Mouse (Mus musculus) midbrain, embryonic 11.5 days (tissue): ENCODE measurements around the gene Fam161a. TPM values are rescaled to one million over a fixed set of nuclear protein-coding genes. Genes with fewer than 3 reads are reported as not detected.

Experiments used
- ATAC-seq: fragments of 200-750 bp; cut with Nextera tagmentation; 2 replicates; pipeline ENCODE4 v1.8.0; 2017; ENCODE audit warnings: moderate TSS enrichment, moderate library complexity; ENCODE audit not compliant: low FRiP score
- DNase-seq: peaks from one replicate; pipeline ENCODE4 v3.0.0; 2015; ENCODE audit warnings: low spot score; ENCODE audit errors: missing footprints
- H3K27ac ChIP-seq: fragments of 300-500 bp; sonication (generic); 2 replicates; pipeline ENCODE4 v1.5.1; 2014; ENCODE audit warnings: low read depth, low read length
- H3K27me3 ChIP-seq: fragments of 300-500 bp; sonication (generic); 2 replicates; pipeline ENCODE4 v1.6.1; 2014; ENCODE audit warnings: mild to moderate bottlenecking, low read length, moderate library complexity, mixed read lengths; ENCODE audit not compliant: control insufficient read depth, insufficient read depth
- H3K36me3 ChIP-seq: fragments of 300-500 bp; sonication (generic); 2 replicates; pipeline ENCODE4 v1.6.1; 2014; ENCODE audit warnings: mild to moderate bottlenecking, low read length, moderate library complexity, mixed read lengths; ENCODE audit not compliant: control insufficient read depth, insufficient read depth
- H3K4me1 ChIP-seq: fragments of 300-500 bp; sonication (generic); 2 replicates; pipeline ENCODE4 v1.6.1; 2014; ENCODE audit warnings: low read length; ENCODE audit not compliant: control insufficient read depth, insufficient read depth
- H3K4me2 ChIP-seq: fragments of 300-500 bp; sonication (generic); 2 replicates; pipeline ENCODE4 v1.6.1; 2014; ENCODE audit warnings: mild to moderate bottlenecking, moderate library complexity
- H3K4me3 ChIP-seq: fragments of 300-500 bp; sonication (generic); 2 replicates; pipeline ENCODE4 v1.5.1; 2014; ENCODE audit warnings: low read depth, low read length
- H3K9ac ChIP-seq: fragments of 300-500 bp; sonication (generic); 2 replicates; pipeline ENCODE4 v1.6.1; 2014; ENCODE audit warnings: low read length
- H3K9me3 ChIP-seq: fragments of 300-500 bp; sonication (generic); 2 replicates; pipeline ENCODE4 v1.6.1; 2016; ENCODE audit warnings: low read length; ENCODE audit not compliant: control insufficient read depth
- WGBS: fragments of 180-500 bp; shearing (Covaris S2); extraction: QIAGEN DNeasy Blood & Tissue Kit; methylation state at CpG from one replicate; pipeline ENCODE4 v1.1.7; 2014; 5-methylcytosine and 5-hydroxymethylcytosine counted together
- polyA plus RNA-seq: library from polyadenylated mRNA; unstranded; fragments of >200 nt; fragmentation: Nextera tagmentation; extraction: Ambion mirVana; gene quantifications from 2 replicates; pipeline ENCODE4 v1.2.1, GENCODE M21; 2014

The Fam161a gene
- polyA plus RNA-seq, 1 experiment from 2014 or later, result 4.0 TPM

DNA sequence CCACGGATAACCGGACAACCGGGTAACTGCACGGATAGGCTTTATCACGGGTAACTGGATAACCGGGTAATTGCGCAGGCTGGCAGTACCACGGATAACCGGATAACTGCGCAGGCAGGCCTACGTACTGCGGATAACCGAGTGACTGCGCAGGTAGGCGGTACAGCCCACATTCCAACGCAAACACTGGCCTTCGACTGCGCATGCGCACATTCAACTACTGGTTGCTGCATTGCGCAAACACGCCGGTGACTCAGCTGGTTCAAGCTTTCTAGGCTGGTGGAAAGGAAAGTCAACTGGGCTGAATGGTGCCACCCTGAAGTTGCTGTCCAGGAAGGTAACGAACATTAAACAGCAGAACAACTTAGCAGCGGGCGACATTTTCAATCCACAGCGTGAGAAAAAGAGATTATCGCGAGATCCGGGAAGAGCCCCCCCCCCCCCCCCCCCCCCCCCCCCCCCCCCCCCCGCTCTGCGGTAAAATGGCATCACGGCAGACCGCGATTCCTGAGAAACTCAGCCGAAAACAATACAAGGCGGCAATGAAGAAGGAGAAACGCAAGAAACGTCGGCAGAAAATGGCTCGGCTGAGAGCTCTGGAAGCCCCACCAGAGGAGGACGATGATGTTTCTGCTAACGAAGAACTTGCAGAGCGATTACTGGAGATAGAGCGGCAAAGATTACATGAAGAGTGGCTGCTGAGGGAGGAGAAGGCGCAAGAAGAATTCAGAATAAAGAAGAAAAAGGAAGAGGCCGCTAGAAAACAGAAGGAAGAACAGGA lies 34.4 kb upstream of the Fam161a start:
- peaks cover 7% of the 10 kb centered on the region; the same call in 1 of the 2 replicates for H3K36me3 ChIP-seq
- peak; percentile 96 for DNase-seq
- no peaks in the 10 kb centered on the region for H3K27me3 ChIP-seq
- WGBS, result 46% methylated on average over 44 of the region's 46 CpGs
- peak overlapping the region; percentile 80 for H3K4me2 ChIP-seq
- H3K27ac ChIP-seq, result no peak overlapping the region
- H3K4me3 ChIP-seq, result peak overlapping the region; percentile 54
- peak; percentile 79 for ATAC-seq
- H3K4me1 ChIP-seq, result peaks cover 8% of the 10 kb centered on the region; the same call in 1 of the 2 replicates
- H3K9ac ChIP-seq, result peak overlapping the region; percentile 67
- peaks cover 13% of the 10 kb centered on the region for H3K9me3 ChIP-seq

DNA sequence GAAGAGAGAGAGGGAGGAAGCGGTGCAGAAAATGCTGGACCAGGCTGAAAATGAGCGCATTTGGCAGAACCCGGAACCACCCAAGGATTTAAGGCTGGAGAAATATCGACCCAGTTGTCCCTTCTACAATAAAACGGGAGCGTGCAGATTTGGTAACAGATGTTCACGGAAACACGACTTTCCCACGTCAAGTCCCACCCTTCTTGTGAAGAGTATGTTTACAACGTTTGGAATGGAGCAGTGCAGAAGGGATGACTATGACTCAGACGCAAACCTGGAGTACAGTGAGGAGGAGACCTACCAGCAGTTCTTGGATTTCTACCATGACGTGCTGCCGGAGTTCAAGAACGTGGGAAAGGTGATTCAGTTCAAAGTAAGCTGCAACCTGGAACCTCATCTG lies 33.7 kb upstream of the Fam161a start:
- Histone ChIP-seq H3K9ac (peak overlapping the region; percentile 67), H3K36me3 (peaks cover 7% of the 10 kb centered on the region; the same call in 1 of the 2 replicates), H3K9me3 (peaks cover 12% of the 10 kb centered on the region), H3K27me3 (no peaks in the 10 kb centered on the region), H3K4me3 (peak overlapping the region; percentile 54), H3K27ac (no peak overlapping the region), H3K4me2 (peak overlapping the region; percentile 58), H3K4me1 (peaks cover 8% of the 10 kb centered on the region; the same call in 1 of the 2 replicates)
- ATAC-seq (no peak), DNase-seq (peak; percentile 88)
- WGBS, result 51% methylated on average over 14 of the region's 14 CpGs

DNA sequence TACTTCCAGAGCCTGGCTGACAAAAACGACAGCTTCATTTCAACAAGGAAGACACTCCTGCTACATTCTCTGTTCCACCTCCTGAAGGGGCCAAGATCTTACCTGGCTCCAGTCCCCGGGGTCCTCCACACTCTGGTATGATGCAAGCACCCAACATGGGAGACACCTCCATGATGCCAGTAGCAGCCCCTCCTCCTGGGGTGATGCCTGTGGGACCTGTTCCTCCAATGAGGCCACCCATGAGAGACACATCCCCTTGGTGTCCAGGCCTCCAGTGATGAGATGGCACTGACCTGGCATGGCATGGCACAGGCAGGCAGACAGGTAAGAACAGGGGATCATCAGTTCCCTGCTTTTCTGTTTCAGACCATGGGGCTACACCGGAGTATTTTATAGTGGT lies 29.1 kb upstream of the Fam161a start:
- Histone ChIP-seq H3K27ac (no peak overlapping the region), H3K4me1 (peaks cover 14% of the 10 kb centered on the region), H3K4me3 (no peak overlapping the region), H3K27me3 (no peaks in the 10 kb centered on the region), H3K4me2 (no peak overlapping the region), H3K36me3 (0 out of 2 replicates have a peak, but pooled peaks cover 5% of the 10 kb centered on the region), H3K9ac (no peak overlapping the region), H3K9me3 (no peaks in the 10 kb centered on the region; the same call in 1 of the 2 replicates)
- ATAC-seq (no peak), DNase-seq (no peak)
- WGBS, result 91% methylated on average over 3 of the region's 3 CpGs

DNA sequence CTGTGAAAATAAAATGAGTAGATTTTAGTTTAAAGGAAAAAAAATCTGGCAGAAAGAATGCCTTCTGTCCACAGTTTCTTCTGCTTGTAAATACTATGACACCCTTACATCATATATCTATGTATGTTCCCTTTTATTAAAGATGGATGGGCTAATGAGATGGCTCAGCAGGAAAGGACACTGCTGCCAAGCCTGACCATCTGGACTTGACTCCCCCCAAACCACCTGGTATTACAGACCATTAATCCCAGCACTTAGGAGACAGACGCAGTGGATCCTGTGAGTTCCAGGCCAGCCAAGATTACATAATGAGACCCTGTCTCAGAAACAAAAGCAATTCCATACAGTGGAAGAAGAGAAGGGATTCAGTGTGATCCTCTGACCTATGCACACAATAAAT lies 28.6 kb upstream of the Fam161a start:
- H3K9me3 ChIP-seq, result no peaks in the 10 kb centered on the region; the same call in 1 of the 2 replicates
- no peaks in the 10 kb centered on the region for H3K27me3 ChIP-seq
- H3K4me2 ChIP-seq, result no peak overlapping the region
- DNase-seq, result no peak
- no peak overlapping the region for H3K27ac ChIP-seq
- peaks cover 14% of the 10 kb centered on the region for H3K4me1 ChIP-seq
- 0 out of 2 replicates have a peak, but pooled peaks cover 2% of the 10 kb centered on the region for H3K36me3 ChIP-seq
- 78% methylated on average over 1 of the region's 1 CpGs for WGBS
- no peak for ATAC-seq
- H3K9ac ChIP-seq, result no peak overlapping the region
- no peak overlapping the region for H3K4me3 ChIP-seq

DNA sequence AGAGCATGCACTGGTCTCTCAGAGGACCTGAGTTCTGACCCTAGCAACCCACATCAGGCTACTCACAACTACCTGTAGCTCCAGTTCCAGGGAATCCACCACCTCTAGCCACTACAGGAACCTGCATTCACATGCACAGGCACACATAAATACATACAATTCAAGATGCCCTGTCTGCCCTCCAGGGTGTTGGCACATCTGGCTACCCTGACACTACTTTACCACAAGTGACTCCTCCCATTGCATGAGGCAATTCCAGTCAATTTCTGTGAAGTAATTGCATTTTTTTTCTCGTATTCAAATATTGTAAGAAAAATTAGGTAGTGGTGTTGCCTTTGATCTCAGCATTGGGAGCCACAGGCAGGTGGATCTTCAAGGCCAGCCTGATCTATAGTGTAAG lies 28.1 kb upstream of the Fam161a start:
- Histone ChIP-seq H3K9ac (no peak overlapping the region), H3K4me3 (no peak overlapping the region), H3K4me1 (peaks cover 14% of the 10 kb centered on the region), H3K9me3 (no peaks in the 10 kb centered on the region), H3K36me3 (no peaks in the 10 kb centered on the region), H3K27me3 (no peaks in the 10 kb centered on the region), H3K4me2 (no peak overlapping the region), H3K27ac (no peak overlapping the region)
- ATAC-seq, result no peak
- no peak for DNase-seq
- WGBS, result 94% methylated on average over 1 of the region's 1 CpGs

DNA sequence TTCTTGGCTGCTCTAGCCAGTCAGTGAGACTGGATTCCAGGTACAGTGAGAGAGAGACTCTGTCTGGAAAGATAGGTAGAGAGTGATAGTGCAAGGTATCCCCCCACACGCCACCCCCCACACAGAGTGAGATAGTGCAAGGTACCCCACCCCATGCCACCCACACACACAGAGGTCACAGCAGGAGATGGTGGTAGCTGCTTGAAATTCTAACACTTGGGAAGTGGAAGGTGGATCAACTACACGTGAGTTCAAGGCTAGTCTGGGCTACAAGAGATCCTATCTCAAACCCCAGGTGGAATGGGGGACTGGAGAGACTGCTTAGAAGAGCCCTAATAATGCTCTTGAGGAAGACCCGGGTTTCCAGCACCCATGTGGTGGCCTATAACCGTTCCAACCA lies 26.3 kb upstream of the Fam161a start:
- peaks cover 8% of the 10 kb centered on the region for H3K4me1 ChIP-seq
- H3K9me3 ChIP-seq, result no peaks in the 10 kb centered on the region
- peak overlapping the region; percentile 76 for H3K4me2 ChIP-seq
- no peak overlapping the region for H3K27ac ChIP-seq
- H3K27me3 ChIP-seq, result no peaks in the 10 kb centered on the region
- no peaks in the 10 kb centered on the region for H3K36me3 ChIP-seq
- H3K4me3 ChIP-seq, result peak overlapping the region; percentile 56
- no peak for DNase-seq
- H3K9ac ChIP-seq, result peak overlapping the region; percentile 69
- ATAC-seq, result no peak
- WGBS, result 48% methylated on average over 4 of the region's 4 CpGs

DNA sequence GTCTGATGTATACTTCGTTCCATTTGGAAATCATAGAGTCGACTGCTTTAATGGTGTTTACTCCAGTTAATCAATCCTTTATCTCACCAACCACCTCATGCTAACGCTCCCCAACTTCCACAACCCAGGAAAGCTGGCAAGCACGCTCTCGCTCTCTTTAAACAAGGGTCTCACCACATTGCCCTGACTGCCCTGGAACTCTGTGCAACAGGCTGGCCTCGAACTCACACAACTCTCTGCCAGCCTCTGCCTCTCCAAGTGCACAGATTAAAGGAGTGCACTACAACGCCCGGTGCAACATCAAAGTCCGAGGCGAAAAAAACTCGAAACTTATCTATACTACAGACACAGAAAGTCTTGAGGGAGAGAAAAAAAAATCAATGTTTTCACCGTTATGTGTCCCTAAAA lies 25.8 kb upstream of the Fam161a start:
- Histone ChIP-seq H3K27ac (peak overlapping the region; percentile 89), H3K9ac (peak overlapping the region; percentile 69), H3K36me3 (no peaks in the 10 kb centered on the region), H3K9me3 (no peaks in the 10 kb centered on the region), H3K4me3 (peak overlapping the region; percentile 56), H3K27me3 (no peaks in the 10 kb centered on the region), H3K4me1 (peaks cover 8% of the 10 kb centered on the region), H3K4me2 (peak overlapping the region; percentile 76)
- DNase-seq (peak; percentile 90), ATAC-seq (peak; percentile 51)
- 4% methylated on average over 12 of the region's 12 CpGs for WGBS

DNA sequence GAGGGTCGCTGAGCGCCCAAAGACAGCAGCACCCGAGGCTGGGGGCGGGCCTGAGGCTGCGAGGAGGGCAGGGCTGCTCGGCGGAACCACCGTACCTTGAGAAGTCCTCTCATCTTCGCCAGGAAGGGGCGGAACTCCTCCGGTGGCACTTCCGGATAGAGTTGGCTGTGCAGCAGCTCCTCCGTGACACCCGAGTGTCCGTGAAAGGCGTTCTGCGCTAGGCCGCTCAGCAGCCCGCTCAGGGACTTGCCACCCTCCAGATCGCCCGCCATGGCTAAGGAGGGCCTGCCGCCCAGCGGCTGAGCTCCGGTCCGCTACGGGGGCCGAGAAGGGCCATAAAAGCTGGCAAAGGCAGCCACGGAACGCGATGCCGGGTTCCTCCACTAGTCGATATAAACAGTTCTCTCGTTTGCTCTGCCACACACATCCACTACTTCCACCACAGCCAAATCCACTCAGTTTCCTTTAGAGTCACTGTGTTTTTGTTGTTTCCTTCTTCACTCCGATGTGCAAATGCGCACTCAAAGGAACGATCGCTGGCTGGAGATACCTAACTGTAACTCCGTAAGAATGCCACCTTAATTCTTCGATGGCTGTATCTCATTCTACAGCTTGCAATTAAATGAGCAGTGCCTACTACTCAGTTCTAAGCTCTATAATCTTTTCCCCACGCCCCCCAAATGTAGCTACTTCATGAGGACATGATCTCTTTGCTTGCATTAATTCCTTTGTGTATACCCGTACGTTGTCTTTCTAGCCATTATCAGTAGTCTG lies 25.2 kb upstream of the Fam161a start, which contains the start of the genes Gm28048 and Commd1:
Gm28048 (minus strand) TSS at position 107 of the 774 bp plus-strand sequence.
Commd1 (minus strand) TSS at position 399 of the 774 bp plus-strand sequence.
- peak within 1 kb of the TSS; percentile 76 for H3K4me2 ChIP-seq
- peaks cover 8% of the 10 kb centered on the region for H3K4me1 ChIP-seq
- no peaks in the 10 kb centered on the region for H3K9me3 ChIP-seq
- WGBS, result 4% methylated on average over 42 of the region's 42 CpGs
- peak within 1 kb of the TSS; percentile 89 for H3K27ac ChIP-seq
- DNase-seq (peak; percentile 100), ATAC-seq (peak; percentile 94)
- no peaks in the 10 kb centered on the region for H3K27me3 ChIP-seq
- no peaks in the 10 kb centered on the region for H3K36me3 ChIP-seq
- H3K4me3 ChIP-seq, result peak within 1 kb of the TSS; percentile 56
- peak within 1 kb of the TSS; percentile 69 for H3K9ac ChIP-seq

DNA sequence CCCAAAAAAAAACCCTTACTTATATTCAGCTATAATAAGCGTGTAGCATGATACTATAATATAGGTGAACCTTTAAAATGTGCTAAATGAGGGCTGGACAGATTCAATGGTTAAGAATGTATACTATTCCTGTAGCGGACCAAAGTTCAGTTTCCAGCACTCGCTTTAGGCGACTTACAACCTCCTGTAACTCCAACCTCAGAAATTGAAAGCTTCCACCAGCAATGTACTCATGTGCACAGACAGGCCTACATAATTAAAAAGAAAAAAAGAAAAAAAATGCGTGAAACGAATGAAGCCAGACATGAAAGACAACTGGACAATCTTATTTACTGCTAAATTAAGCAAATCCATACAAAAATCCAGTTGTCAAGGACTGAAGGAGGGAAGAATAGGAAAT lies 24.5 kb upstream of the Fam161a start:
- no peak overlapping the region for H3K4me3 ChIP-seq
- H3K27me3 ChIP-seq, result no peaks in the 10 kb centered on the region
- H3K36me3 ChIP-seq, result no peaks in the 10 kb centered on the region
- H3K9ac ChIP-seq, result no peak overlapping the region
- DNase-seq, result peak; percentile 81
- ATAC-seq, result no peak
- H3K4me1 ChIP-seq, result peaks cover 8% of the 10 kb centered on the region
- 71% methylated on average over 6 of the region's 6 CpGs for WGBS
- no peak overlapping the region for H3K27ac ChIP-seq
- H3K4me2 ChIP-seq, result no peak overlapping the region
- H3K9me3 ChIP-seq, result no peaks in the 10 kb centered on the region
